Mouse (Mus musculus) bone marrow macrophage, adult 2 months (primary cell): Measurements from ENCODE around the gene Pkd1l2.

Experiments
- CTCF ChIP-seq: IDR thresholded peaks from 2 replicates; pipeline ENCODE4 v1.5.1; 2012; ENCODE audit warnings: low read depth, mild to moderate bottlenecking, low read length, moderate library complexity
- POLR2A ChIP-seq: IDR thresholded peaks from 2 replicates; pipeline ENCODE4 v1.6.1; 2012; ENCODE audit warnings: mild to moderate bottlenecking, low read depth, low read length, borderline replicate concordance

- TF ChIP-seq CTCF (no peak), POLR2A (no peak)
Observed at GRCm38 (mm10) chr8:116954415-116954814, 127.8 kb downstream of the Pkd1l2 start.
